Mouse (Mus musculus): ENCODE measurements around the gene Gm10197. TPM values are rescaled to one million over a fixed set of nuclear protein-coding genes. Genes with fewer than 3 reads are reported as not detected.

Gene Gm10197
- polyA plus RNA-seq, 1 experiment: not detected

DNA sequence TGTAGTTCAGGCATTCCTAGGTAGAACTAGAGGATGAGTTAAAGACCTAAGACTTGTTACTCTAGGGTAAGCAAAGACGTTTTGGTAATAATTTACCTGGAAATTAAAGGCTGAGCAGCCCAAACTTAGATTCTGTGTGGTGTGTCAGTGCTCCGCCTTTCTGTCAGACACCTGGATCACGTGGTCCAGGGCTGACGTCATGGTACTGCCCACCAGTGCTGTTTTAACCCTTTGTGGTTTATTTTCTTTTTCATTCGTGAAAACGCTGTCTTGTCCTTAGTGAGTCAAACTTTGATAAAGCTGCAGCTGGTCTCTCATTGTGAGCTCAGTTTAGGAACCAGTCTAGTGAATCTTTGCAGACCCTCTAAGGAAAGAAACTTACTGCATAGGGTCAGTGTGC, 31.1 kb downstream of the Gm10197 start:
- TF ChIP-seq POLR2A (IDR thresholded peaks at IDR 0.05; ENCODE audit: control insufficient read depth, low read depth, low read length) (no peak), CTCF (IDR thresholded peaks at IDR 0.05; ENCODE audit: control insufficient read depth, insufficient read depth, insufficient replicate concordance, low read depth, low read length) (no peak)
- Histone ChIP-seq H3K4me1 (ENCODE audit: control insufficient read depth, insufficient read depth, low read length) (no peaks in the 10 kb centered on the region), H3K4me3 (ENCODE audit: control insufficient read depth, low read depth, low read length) (no peak overlapping the region), H3K27me3 (ENCODE audit: control insufficient read depth, insufficient read depth, low read length) (no peaks in the 10 kb centered on the region), H3K27ac (ENCODE audit: control insufficient read depth, insufficient read depth, low read depth, low read length) (no peak overlapping the region), H3K36me3 (ENCODE audit: control insufficient read depth, insufficient read depth, low read length) (no peaks in the 10 kb centered on the region)

- Histone ChIP-seq H3K27ac (ENCODE audit: control insufficient read depth, insufficient read depth, low read depth, low read length) (no peak overlapping the region), H3K36me3 (ENCODE audit: control insufficient read depth, insufficient read depth, low read length) (no peaks in the 10 kb centered on the region), H3K4me3 (ENCODE audit: control insufficient read depth, low read depth, low read length) (no peak overlapping the region), H3K4me1 (ENCODE audit: control insufficient read depth, insufficient read depth, low read length) (peaks cover 5% of the 10 kb centered on the region), H3K27me3 (ENCODE audit: control insufficient read depth, insufficient read depth, low read length) (no peaks in the 10 kb centered on the region)
- TF ChIP-seq CTCF (IDR thresholded peaks at IDR 0.05; ENCODE audit: control insufficient read depth, insufficient read depth, insufficient replicate concordance, low read depth, low read length): no peak
- TF ChIP-seq POLR2A (IDR thresholded peaks at IDR 0.05; ENCODE audit: control insufficient read depth, low read depth, low read length): no peak
Observed at GRCm38 (mm10) chr19:53335241-53335640, 36.3 kb downstream of the Gm10197 start.

- Histone ChIP-seq H3K4me1 (ENCODE audit: control insufficient read depth, insufficient read depth, low read length) (peaks cover 9% of the 10 kb centered on the region), H3K36me3 (ENCODE audit: control insufficient read depth, insufficient read depth, low read length) (no peaks in the 10 kb centered on the region), H3K27me3 (ENCODE audit: control insufficient read depth, insufficient read depth, low read length) (no peaks in the 10 kb centered on the region), H3K4me3 (ENCODE audit: control insufficient read depth, low read depth, low read length) (no peak overlapping the region), H3K27ac (ENCODE audit: control insufficient read depth, insufficient read depth, low read depth, low read length) (no peak overlapping the region)
- no peak for TF ChIP-seq CTCF (IDR thresholded peaks at IDR 0.05; ENCODE audit: control insufficient read depth, insufficient read depth, insufficient replicate concordance, low read depth, low read length)
- no peak for TF ChIP-seq POLR2A (IDR thresholded peaks at IDR 0.05; ENCODE audit: control insufficient read depth, low read depth, low read length)
Observed at GRCm38 (mm10) chr19:53333730-53334129, 37.8 kb downstream of the Gm10197 start.

- Histone ChIP-seq H3K27ac (ENCODE audit: control insufficient read depth, insufficient read depth, low read depth, low read length) (no peak overlapping the region), H3K36me3 (ENCODE audit: control insufficient read depth, insufficient read depth, low read length) (no peaks in the 10 kb centered on the region), H3K4me1 (ENCODE audit: control insufficient read depth, insufficient read depth, low read length) (peaks cover 9% of the 10 kb centered on the region), H3K27me3 (ENCODE audit: control insufficient read depth, insufficient read depth, low read length) (no peaks in the 10 kb centered on the region), H3K4me3 (ENCODE audit: control insufficient read depth, low read depth, low read length) (no peak overlapping the region)
- TF ChIP-seq POLR2A (IDR thresholded peaks at IDR 0.05; ENCODE audit: control insufficient read depth, low read depth, low read length): no peak
- TF ChIP-seq CTCF (IDR thresholded peaks at IDR 0.05; ENCODE audit: control insufficient read depth, insufficient read depth, insufficient replicate concordance, low read depth, low read length): no peak
Observed at GRCm38 (mm10) chr19:53331882-53332500, 39.6 kb downstream of the Gm10197 start.

- Histone ChIP-seq H3K27ac (ENCODE audit: control insufficient read depth, insufficient read depth, low read depth, low read length) (peak overlapping the region; percentile 65), H3K4me1 (ENCODE audit: control insufficient read depth, insufficient read depth, low read length) (peaks cover 9% of the 10 kb centered on the region), H3K27me3 (ENCODE audit: control insufficient read depth, insufficient read depth, low read length) (no peaks in the 10 kb centered on the region), H3K4me3 (ENCODE audit: control insufficient read depth, low read depth, low read length) (peak overlapping the region; percentile 80), H3K36me3 (ENCODE audit: control insufficient read depth, insufficient read depth, low read length) (no peaks in the 10 kb centered on the region)
- TF ChIP-seq POLR2A (IDR thresholded peaks at IDR 0.05; ENCODE audit: control insufficient read depth, low read depth, low read length): no peak
- TF ChIP-seq CTCF (IDR thresholded peaks at IDR 0.05; ENCODE audit: control insufficient read depth, insufficient read depth, insufficient replicate concordance, low read depth, low read length): peak; percentile 25; the same call in 1 of the 2 replicates
Observed at GRCm38 (mm10) chr19:53329992-53330381, 41.6 kb downstream of the Gm10197 start.

- Histone ChIP-seq H3K4me3 (ENCODE audit: control insufficient read depth, low read depth, low read length) (peak overlapping the region; percentile 80), H3K36me3 (ENCODE audit: control insufficient read depth, insufficient read depth, low read length) (no peaks in the 10 kb centered on the region), H3K27ac (ENCODE audit: control insufficient read depth, insufficient read depth, low read depth, low read length) (peak overlapping the region; percentile 65), H3K27me3 (ENCODE audit: control insufficient read depth, insufficient read depth, low read length) (no peaks in the 10 kb centered on the region), H3K4me1 (ENCODE audit: control insufficient read depth, insufficient read depth, low read length) (peaks cover 9% of the 10 kb centered on the region)
- TF ChIP-seq CTCF (IDR thresholded peaks at IDR 0.05; ENCODE audit: control insufficient read depth, insufficient read depth, insufficient replicate concordance, low read depth, low read length) (peak; percentile 52; the same call in 1 of the 2 replicates), POLR2A (IDR thresholded peaks at IDR 0.05; ENCODE audit: control insufficient read depth, low read depth, low read length) (no peak)
Observed at GRCm38 (mm10) chr19:53329221-53329991, 42.2 kb downstream of the Gm10197 start.

GRCm38 (mm10) chr19:53328116-53328515, 43.5 kb downstream of the Gm10197 start:
- Histone ChIP-seq H3K4me3 (ENCODE audit: control insufficient read depth, low read depth, low read length) (no peak overlapping the region), H3K4me1 (ENCODE audit: control insufficient read depth, insufficient read depth, low read length) (peaks cover 9% of the 10 kb centered on the region), H3K27me3 (ENCODE audit: control insufficient read depth, insufficient read depth, low read length) (no peaks in the 10 kb centered on the region), H3K27ac (ENCODE audit: control insufficient read depth, insufficient read depth, low read depth, low read length) (no peak overlapping the region), H3K36me3 (ENCODE audit: control insufficient read depth, insufficient read depth, low read length) (no peaks in the 10 kb centered on the region)
- TF ChIP-seq POLR2A (IDR thresholded peaks at IDR 0.05; ENCODE audit: control insufficient read depth, low read depth, low read length): no peak
- TF ChIP-seq CTCF (IDR thresholded peaks at IDR 0.05; ENCODE audit: control insufficient read depth, insufficient read depth, insufficient replicate concordance, low read depth, low read length): no peak

All from testis, adult 2 months (tissue).